Mouse (Mus musculus) urinary bladder, postnatal 36 days (tissue): ENCODE data around the gene Adgra1.

Source experiments
- DNase-seq, 2 experiments: peaks; one replicate each; pipeline ENCODE4 v3.0.0; 2022; ENCODE audit warnings: low spot score in 2 of 2, mixed read lengths in 1 of 2

Adgra1 gene

GRCm38 (mm10) chr7:139905661-139906060, 71.7 kb downstream of the Adgra1 start:
- peak; percentile 19 to 40 for DNase-seq

- DNase-seq = no peak
Measured at GRCm38 (mm10) chr7:139908176-139908575, 74.2 kb downstream of the Adgra1 start.

DNA sequence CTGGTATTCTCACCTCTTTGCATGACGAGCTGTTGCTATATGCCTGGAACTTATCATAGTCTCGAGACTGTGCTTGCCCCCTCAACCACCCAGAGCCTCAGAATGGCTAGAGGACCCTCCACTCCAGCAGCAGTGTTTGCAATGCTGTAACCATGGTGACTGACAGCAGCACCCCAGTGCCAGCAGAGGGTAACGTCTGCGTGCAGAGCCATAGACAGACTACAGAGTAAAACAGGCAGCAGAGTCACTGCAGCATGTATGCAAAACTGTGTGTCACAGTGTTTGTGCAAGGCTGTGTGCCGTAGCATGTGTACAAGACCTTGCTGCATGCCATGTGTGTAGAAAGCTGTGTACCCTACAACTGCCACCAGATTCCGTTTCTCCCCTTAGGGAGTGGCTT, 75.5 kb downstream of the Adgra1 start:
- DNase-seq = no peak

GRCm38 (mm10) chr7:139910204-139910835, 76.3 kb downstream of the Adgra1 start:
- no peak for DNase-seq

DNA sequence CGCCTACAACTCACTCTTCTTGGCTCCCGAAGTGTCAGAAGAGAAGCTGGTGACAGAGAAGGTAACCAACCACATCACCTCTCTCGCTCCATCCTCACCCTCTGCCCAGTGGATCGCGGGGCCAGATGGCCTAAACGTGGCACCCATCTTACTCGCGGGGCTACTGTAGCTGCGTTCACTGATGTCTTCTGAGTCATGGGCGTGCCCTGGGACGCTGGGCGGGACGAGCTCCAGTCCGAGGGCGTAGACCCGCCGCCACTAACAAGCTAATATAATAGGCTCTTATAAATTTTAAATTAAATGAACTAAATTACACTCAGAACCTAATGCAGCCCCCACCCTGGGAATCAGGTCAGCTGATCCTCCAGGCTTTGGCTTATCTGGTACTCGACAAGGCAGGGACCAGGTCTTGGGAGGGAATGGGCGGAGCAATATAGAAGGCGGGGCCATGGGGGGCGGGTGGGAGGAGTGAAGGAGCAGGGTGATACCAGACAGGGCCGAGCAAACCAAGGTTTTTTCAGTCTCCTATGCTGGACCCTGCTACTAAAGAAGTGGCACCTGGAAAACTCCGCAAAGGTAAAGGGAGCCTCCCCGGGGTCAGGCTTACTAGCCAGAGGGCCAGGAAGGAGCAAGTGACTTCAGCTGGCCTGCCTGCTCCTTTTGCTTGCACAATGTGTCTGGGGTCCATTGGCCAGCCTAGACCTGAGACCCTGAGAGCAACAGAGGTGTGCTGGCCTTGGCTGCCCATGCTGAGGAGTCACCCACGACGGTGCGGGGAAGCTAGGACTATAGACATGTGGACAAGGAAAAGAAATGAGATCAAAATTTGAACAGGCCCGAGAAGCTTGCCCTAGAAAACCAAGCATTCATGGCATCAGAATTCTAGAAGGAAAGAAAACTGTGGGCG, 80.4 kb downstream of the Adgra1 start:
- DNase-seq = no peak

DNA sequence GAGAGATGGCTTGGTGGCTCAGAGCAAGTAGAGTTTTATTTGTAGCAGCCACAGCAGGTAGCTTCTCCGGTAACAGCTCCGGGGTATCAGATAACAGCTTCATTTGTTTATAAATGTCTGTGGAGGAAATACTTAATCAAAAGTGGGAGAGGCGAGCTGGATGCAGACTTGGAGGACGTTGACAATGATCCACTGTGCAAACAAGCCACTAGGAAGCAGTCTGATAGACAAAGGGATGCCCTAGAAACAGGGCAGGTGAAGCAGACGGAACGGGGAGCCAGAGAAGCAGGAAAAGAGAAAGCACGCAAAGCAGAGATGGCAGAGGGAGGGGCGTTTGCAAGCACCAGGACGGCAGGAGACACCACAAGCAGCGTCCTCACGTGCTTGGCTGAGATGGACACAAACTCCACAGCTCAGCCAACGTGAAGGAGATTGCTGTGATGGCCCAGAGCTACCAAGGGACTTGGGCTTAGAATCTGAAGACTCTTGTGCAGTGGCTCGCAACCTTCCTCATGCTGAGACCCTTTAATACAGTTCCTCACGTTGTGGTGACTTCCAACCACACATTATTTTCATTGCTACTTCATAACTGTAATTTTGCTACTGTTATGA, 81.8 kb downstream of the Adgra1 start:
- no peak for DNase-seq

DNA sequence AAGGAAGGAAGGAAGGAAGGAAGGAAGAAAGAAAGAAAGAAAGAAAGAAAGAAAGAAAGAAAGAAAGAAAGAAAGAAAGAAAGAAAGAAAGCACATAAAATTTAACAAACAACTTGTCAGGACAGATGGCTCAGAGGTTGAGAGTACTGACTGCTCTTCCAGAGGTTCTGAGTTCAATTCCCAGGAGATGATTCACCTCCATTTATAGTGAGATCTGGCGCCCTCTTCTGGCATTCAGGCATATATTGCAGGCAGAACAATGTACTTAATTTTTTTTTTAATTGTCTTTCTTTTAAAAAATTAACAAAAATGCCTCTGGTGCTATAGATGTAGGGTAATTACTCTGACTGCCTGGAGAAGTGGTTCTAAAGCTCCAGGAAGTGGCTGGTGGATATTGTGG, 82.4 kb downstream of the Adgra1 start:
- DNase-seq = no peak

GRCm38 (mm10) chr7:139918262-139918661, 84.3 kb downstream of the Adgra1 start:
- DNase-seq = no peak
